Mouse (Mus musculus): ENCODE data around the gene Tns1.

Gene Tns1

DNA sequence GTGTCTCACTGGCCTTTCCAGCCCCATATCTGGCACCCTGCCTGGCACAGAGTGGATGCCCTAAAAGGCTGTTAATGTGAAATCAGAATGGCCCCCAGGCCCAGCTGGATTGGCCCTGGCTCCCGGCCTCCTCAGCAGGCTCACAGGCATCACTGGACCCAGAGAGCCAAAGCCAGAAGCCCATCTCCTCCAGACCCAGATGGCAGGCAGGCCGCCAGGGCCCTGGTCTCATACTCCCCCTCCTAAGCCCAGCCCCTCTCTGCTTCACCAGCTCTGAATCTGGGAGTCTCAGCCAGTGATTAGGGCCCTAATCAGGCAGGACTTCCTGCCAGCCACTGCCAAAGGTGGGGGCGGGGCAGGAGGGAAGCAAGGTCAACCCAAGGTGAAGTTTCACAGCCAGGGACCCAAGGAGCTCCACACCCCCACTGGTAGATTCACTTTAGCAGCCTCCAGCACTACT is 93.3 kb downstream of the Tns1 start:
- no peak for DNase-seq (ENCODE audit: low read depth, low spot score)
- H3K27me3 ChIP-seq (ENCODE audit: control insufficient read depth, insufficient read depth, low read length, poor library complexity, severe bottlenecking): no peaks in the 10 kb centered on the region
- no peaks in the 10 kb centered on the region for H3K36me3 ChIP-seq (ENCODE audit: control insufficient read depth, insufficient read depth, low read length, poor library complexity, severe bottlenecking)

DNA sequence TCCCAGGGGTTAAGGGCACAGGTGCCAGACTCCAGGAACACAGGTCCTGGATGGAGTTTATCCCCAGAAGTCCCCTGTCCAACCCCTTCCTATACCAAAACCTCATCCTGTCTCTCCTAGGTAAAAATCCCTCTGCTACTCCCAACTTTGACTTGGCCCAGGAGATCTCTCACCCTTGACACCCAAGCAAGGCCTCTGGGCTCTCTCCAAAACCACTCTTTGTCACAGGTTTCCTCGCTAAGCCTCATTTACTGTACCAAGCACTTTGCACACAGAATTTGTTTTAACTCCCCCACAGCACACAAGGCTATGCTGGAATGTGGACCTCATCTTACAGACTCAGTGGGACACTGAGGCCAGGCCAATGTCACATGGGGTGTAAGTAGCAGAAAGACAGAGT is 94.0 kb downstream of the Tns1 start:
- no peak for DNase-seq (ENCODE audit: low read depth, low spot score)
- Histone ChIP-seq H3K27me3 (ENCODE audit: control insufficient read depth, insufficient read depth, low read length, poor library complexity, severe bottlenecking) (no peaks in the 10 kb centered on the region), H3K36me3 (ENCODE audit: control insufficient read depth, insufficient read depth, low read length, poor library complexity, severe bottlenecking) (no peaks in the 10 kb centered on the region)

DNA sequence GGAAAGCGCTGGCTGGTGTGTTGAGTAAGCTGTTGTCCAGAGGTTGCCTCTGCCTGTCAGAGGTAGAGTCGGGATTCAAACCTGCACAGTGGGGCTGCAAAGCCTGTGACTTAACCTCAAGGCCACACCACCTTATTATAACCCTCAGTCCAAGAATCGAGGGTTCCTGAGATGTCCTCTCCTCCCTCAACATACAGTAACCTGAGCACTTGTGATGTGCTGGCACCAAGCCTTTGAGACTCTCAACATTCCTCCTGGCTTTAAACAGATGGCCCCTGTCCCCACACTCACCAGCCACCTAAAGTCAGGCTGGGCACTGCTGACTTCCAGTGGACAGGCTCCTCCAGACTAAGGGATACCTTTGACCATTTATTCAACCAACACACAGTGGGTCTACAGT is 94.6 kb downstream of the Tns1 start:
- Histone ChIP-seq H3K27me3 (ENCODE audit: control insufficient read depth, insufficient read depth, low read length, poor library complexity, severe bottlenecking) (no peaks in the 10 kb centered on the region), H3K36me3 (ENCODE audit: control insufficient read depth, insufficient read depth, low read length, poor library complexity, severe bottlenecking) (no peaks in the 10 kb centered on the region)
- DNase-seq (ENCODE audit: low read depth, low spot score): no peak

DNA sequence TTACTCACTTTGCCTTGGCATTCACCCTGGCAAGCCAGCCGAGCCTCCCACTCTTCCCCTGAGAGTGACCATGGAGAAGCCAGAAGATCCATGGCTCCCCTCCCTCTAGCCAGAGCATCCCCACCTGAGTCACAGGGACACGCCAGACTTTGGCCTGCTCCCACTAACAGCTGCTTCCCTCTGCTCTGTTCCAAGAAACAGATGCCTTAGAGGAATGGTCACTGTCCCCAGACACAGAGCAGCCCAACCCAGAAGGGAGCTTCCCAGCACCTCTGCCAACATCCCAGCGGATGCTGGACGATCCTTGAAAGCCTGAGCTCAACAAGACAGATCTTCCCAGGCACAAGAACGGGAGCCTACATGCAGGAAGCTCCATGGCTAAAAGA is 95.4 kb downstream of the Tns1 start:
- H3K36me3 ChIP-seq (ENCODE audit: control insufficient read depth, insufficient read depth, low read length, poor library complexity, severe bottlenecking): no peaks in the 10 kb centered on the region
- no peak for DNase-seq (ENCODE audit: low read depth, low spot score)
- H3K27me3 ChIP-seq (ENCODE audit: control insufficient read depth, insufficient read depth, low read length, poor library complexity, severe bottlenecking): no peaks in the 10 kb centered on the region

DNA sequence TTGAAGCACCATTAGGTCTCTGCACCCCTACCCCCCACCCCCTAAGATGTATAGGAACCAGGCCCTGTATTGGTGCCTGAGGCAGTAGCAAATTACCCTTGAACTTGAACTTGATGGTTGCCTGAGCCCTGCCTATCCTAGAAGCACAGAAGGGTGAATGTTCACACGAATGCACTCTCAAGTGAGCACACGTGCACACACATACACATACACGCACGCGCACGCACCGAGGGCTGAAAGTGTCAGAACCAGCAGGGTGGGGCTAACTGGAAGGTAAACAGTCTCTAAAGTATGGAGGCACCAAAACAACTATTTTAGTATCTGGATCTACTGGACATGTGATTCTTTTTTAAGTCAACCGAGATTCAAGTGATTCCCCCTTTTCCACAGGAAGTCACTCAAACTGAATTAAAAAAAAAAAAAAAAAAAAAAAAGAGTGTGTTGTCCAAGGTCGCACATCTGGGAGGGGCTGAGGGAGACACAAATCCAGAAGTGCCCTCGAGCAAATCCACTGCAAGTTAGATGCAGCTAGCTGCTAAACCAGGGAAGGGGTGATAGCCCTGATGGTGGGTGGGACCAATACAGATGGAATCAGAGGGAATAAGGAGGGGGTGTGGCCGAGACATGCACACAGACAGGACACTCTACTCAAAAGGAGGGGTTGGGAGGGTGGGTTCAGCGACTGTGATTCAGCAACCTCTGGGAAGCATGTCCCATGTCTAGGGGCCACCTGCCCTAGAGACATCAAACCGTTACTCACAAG is 96.0 kb downstream of the Tns1 start:
- no peak for DNase-seq (ENCODE audit: low read depth, low spot score)
- Histone ChIP-seq H3K36me3 (ENCODE audit: control insufficient read depth, insufficient read depth, low read length, poor library complexity, severe bottlenecking) (no peaks in the 10 kb centered on the region), H3K27me3 (ENCODE audit: control insufficient read depth, insufficient read depth, low read length, poor library complexity, severe bottlenecking) (no peaks in the 10 kb centered on the region)

DNA sequence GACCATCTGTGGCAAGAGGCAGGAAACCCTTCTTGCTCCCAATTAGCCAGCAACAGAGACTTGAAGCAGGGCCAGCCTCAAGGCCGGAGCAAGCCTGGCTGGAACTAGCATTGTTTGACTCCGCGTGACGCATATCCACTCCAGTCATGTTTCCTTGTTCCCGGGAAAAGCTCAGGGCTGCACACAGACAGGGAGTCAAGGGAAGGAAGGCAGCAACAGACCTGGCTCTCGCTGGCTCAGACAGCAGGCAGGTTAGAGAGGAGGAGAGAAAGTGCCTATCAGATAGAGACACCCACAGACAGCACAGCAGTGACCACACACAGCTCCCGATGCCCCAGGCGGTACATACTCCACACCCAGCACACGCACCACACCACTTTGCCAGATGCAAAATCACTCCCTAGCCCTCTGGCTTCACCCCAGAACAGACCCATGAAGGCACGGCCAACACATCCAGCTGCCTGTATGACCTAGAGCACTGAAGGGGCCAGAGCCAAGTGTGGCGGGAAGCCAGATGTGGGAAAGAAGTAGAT is 96.6 kb downstream of the Tns1 start:
- DNase-seq (ENCODE audit: low read depth, low spot score): no peak
- Histone ChIP-seq H3K36me3 (ENCODE audit: control insufficient read depth, insufficient read depth, low read length, poor library complexity, severe bottlenecking) (no peaks in the 10 kb centered on the region), H3K27me3 (ENCODE audit: control insufficient read depth, insufficient read depth, low read length, poor library complexity, severe bottlenecking) (no peaks in the 10 kb centered on the region)

DNA sequence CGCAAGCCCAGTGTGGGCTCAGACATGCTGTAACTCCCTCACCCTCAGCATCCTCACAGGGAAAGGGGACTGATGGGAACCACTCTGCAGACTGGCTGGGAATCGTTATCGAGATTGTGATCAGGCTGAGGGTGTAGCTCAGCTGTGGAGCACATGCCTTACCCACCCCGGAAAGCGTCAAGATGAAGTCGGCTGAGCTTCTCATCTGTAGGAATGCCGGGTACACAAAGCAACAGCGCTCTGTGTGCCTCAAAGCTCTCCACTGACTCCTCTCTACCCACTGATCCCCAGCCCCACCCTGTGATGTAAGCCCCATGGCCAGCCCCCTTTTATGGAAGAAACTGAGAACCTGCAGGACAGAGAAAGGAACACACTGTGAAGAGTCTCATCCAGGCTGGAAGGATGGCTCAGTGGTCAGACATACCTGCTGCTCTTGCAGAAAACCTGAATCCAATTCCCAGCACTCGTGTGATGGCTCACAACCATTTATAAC is 97.5 kb downstream of the Tns1 start:
- DNase-seq (ENCODE audit: low read depth, low spot score): no peak
- Histone ChIP-seq H3K36me3 (ENCODE audit: control insufficient read depth, insufficient read depth, low read length, poor library complexity, severe bottlenecking) (no peaks in the 10 kb centered on the region), H3K27me3 (ENCODE audit: control insufficient read depth, insufficient read depth, low read length, poor library complexity, severe bottlenecking) (no peaks in the 10 kb centered on the region)

DNA sequence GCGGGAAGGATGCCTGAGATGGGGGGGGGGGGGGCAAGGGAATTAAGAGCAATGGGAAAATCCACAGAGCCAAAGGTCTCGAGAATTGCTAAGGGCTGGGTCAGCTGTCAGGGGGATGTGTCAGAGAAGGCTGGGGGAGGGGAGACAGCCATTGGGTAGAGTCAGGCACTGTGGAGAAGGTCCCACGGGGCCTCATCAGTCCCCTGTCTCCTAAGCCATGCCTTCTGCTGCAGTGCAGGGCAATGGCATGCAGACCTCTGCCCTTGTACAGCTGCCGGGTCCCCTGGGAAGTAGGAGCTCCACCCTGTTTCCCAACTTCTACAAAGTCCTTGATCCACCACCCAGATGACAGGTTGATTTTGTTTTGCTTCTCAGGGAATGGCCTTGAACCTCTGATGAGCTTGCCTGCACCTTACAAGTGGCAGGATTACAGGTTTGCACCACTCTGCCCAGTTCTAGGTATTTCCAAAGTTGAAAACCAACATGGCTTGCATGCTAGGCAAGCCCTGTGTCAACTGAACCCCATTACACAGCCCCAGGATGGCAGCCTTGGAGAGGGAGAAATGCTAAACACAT is 98.5 kb downstream of the Tns1 start:
- H3K27me3 ChIP-seq (ENCODE audit: control insufficient read depth, insufficient read depth, low read length, poor library complexity, severe bottlenecking): no peaks in the 10 kb centered on the region
- H3K36me3 ChIP-seq (ENCODE audit: control insufficient read depth, insufficient read depth, low read length, poor library complexity, severe bottlenecking): no peaks in the 10 kb centered on the region
- DNase-seq (ENCODE audit: low read depth, low spot score): no peak

DNA sequence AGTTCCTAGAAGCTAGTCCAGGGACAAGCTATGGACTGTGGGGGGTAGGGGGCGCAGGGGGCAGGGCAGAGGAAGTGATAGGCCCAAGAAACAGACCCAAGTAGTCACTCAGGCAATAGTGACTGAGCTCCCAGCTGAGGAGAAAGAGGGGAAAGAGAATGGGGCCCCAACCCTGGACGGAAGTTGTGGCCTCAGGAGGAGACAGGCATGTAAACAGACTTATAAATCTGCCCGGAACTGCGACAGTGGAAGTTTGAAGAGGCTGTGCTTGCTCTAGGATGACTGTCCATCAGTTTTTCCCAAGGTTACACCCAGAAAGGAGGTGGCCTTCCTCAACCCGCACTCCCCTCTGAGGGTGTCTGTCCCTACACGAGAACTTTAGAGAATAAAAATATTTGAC is 99.0 kb downstream of the Tns1 start:
- DNase-seq (ENCODE audit: low read depth, low spot score): no peak
- H3K27me3 ChIP-seq (ENCODE audit: control insufficient read depth, insufficient read depth, low read length, poor library complexity, severe bottlenecking): no peaks in the 10 kb centered on the region
- no peaks in the 10 kb centered on the region for H3K36me3 ChIP-seq (ENCODE audit: control insufficient read depth, insufficient read depth, low read length, poor library complexity, severe bottlenecking)

DNA sequence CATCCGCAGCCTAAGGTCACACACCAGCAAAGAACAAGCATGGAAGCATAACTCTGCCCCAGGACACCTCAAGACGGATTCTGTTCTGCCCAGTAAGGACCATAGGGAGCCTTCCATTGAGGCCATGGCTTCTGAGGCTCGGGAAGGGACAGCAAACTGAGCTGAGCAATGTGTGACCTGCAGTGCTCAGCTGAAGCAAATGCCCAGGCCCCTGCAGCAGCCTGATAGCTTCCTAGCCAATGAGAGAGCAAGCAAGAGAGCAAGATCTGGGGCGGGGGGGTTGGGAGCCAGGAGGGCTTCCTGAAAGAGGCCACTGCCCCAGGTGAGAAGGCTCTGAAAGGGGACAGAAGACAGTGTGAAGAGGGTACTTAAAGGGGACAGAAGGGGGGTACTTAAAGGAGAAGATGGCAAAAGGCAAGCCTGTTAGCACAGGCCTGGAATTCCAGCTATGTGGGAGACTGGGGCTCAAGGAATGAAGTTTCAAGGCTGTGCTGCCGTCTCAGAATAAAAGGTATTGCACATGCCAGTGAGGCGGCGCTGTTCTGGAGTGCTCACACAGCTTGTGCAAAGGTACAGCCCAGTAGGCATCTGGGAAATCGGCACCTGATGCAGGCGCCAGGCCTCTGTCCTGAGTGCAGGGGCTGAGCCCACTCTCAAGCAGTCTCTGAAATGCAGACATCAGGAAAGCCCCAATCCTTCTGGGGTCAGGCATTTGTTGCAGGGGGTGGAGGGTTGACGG is 99.6 kb downstream of the Tns1 start:
- no peak for DNase-seq (ENCODE audit: low read depth, low spot score)
- H3K27me3 ChIP-seq (ENCODE audit: control insufficient read depth, insufficient read depth, low read length, poor library complexity, severe bottlenecking): no peaks in the 10 kb centered on the region
- no peaks in the 10 kb centered on the region for H3K36me3 ChIP-seq (ENCODE audit: control insufficient read depth, insufficient read depth, low read length, poor library complexity, severe bottlenecking)

DNA sequence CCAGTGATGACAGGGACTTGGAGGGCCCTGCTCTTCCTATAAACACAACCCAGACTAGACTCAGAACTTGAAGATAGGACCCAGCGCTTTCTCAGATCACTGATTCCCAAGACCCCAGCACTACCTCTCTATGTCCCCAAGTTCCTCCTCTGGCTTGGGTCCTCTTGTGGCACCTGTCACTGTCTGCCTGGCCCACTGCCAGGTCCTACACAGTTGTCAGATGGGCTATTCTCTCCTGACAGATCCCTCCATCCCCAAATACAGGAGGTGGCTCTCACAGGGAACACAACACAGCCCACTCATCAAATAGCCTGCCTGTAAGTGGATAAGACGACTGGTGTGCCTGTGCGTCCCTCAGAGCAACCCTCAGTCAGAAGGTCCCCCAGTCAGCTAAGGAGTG is 101.3 kb downstream of the Tns1 start:
- Histone ChIP-seq H3K27me3 (ENCODE audit: control insufficient read depth, insufficient read depth, low read length, poor library complexity, severe bottlenecking) (no peaks in the 10 kb centered on the region), H3K36me3 (ENCODE audit: control insufficient read depth, insufficient read depth, low read length, poor library complexity, severe bottlenecking) (no peaks in the 10 kb centered on the region)
- no peak for DNase-seq (ENCODE audit: low read depth, low spot score)

DNA sequence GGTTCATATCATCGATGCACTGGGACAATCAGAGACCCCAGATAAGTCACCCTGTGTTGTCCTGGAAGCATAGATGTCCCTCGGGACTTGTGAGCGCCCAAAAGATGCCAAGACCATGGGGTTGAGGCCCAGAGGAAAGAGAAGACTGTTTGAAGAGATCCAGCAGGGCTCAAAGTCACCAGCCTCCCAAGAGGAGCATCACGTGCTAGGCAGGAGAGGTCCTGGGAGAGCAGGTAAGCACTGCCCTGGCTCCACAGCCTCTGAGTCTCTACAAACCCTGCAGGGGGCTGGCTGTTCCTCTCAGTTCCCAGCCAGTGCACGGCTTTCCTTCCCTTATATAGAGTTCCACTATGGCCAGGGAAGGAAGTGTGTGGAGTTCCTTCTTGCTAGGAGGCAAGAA is 101.7 kb downstream of the Tns1 start:
- no peak for DNase-seq (ENCODE audit: low read depth, low spot score)
- no peaks in the 10 kb centered on the region for H3K36me3 ChIP-seq (ENCODE audit: control insufficient read depth, insufficient read depth, low read length, poor library complexity, severe bottlenecking)
- H3K27me3 ChIP-seq (ENCODE audit: control insufficient read depth, insufficient read depth, low read length, poor library complexity, severe bottlenecking): no peaks in the 10 kb centered on the region

DNA sequence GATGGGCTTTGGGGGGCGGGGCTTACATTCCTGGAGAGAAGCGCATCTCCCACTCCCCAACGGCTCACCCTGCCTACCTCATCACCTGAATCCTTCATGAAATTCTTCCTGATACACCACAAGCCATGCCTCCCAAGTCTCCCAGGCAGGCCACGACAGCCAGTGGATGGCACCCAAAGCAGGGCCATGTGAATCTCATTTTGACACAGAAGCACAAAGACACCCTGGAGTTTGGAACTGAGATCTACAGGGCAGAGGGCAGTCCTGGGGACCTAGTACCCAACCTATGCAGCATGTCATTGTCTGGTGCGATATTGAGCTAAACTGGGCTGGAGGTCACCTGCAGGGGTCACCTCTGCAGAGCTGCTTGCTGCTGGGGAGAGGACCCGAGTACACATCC is 104.0 kb downstream of the Tns1 start:
- Histone ChIP-seq H3K36me3 (ENCODE audit: control insufficient read depth, insufficient read depth, low read length, poor library complexity, severe bottlenecking) (no peaks in the 10 kb centered on the region), H3K27me3 (ENCODE audit: control insufficient read depth, insufficient read depth, low read length, poor library complexity, severe bottlenecking) (no peaks in the 10 kb centered on the region)
- no peak for DNase-seq (ENCODE audit: low read depth, low spot score)

DNA sequence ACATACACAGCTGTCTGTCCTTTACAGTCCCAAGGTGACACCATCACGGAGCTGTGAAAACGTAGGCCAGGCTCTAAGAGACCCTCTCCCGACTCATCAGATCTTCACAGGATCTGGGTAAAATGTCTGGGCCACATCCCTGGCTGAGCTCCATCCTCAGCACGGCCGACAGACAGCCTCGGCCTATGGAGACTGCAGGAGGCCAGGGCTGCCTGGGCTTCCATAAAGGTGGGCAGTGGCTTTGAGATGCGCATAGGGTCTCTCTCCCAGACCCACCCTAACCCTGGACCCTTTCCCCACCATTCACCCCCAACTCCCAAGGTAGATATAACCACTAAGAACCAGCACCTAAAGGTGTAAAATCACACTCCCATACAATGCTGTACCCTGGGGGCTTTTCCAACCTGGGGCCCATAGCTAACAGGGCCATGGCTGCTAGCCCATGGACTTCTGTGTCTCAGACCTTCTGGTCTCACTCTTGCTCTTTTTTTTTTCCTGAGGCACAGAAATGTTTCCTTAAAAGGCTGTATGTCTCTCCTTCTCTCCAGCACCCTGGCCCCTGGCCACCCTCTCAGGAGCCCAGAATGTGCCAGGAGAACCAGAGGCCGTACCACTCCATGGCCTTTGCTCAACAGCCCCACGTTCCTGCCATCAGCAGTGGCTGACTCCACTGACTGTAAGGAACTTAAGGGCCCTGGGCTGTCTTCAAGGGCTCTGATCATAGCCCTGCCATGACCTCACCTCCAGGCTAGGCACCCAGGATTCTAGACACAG is 106.7 kb downstream of the Tns1 start:
- no peaks in the 10 kb centered on the region for H3K27me3 ChIP-seq (ENCODE audit: control insufficient read depth, insufficient read depth, low read length, poor library complexity, severe bottlenecking)
- no peak for DNase-seq (ENCODE audit: low read depth, low spot score)
- H3K36me3 ChIP-seq (ENCODE audit: control insufficient read depth, insufficient read depth, low read length, poor library complexity, severe bottlenecking): no peaks in the 10 kb centered on the region
